Mouse (Mus musculus): ENCODE measurements around the gene Lrrc1. TPM values are rescaled to one million over a fixed set of nuclear protein-coding genes. Genes with fewer than 3 reads are reported as not detected.

Lrrc1 gene
- 10.5 and 30.4 TPM in 2 replicates for polyA plus RNA-seq (2012; rRNA removed; ENCODE audit: low replicate concordance)

GRCm38 (mm10) chr9:77544354-77545067 lies at the start of gene Lrrc1:
Gene Lrrc1 (minus strand): TSS chr9:77544870.

Other genes with a start within 250 kb of the Lrrc1 start
- gene Mlip, start 191.9 kb downstream of the Lrrc1 start, polyA plus RNA-seq (2012; rRNA removed; ENCODE audit: low replicate concordance): 0.26 and 0.70 TPM in 2 replicates
- 0.63 TPM in 1 of 2 replicates, not detected in the other for gene Klhl31, start 91.6 kb upstream of the Lrrc1 start, polyA plus RNA-seq (2012; rRNA removed; ENCODE audit: low replicate concordance)
- gene Gclc, start 209.7 kb upstream of the Lrrc1 start, polyA plus RNA-seq (2012; rRNA removed; ENCODE audit: low replicate concordance): 10.9 and 25.1 TPM in 2 replicates

All from subcutaneous adipose tissue, adult 2 months (tissue).